Mouse (Mus musculus) forebrain, embryonic 13.5 days (tissue): Measurements from ENCODE around the gene Sin3b. TPM values are rescaled to one million over a fixed set of nuclear protein-coding genes. Genes with fewer than 3 reads are reported as not detected.

ENCODE experiments used
- microRNA-seq: library from miRNA; unstranded; fragments of <30 nt; microRNA quantifications from one replicate; pipeline ENCODE4, GENCODE M21; 2016
- polyA plus RNA-seq: library from polyadenylated mRNA; unstranded; fragments of >200 nt; fragmentation: Nextera tagmentation; extraction: Ambion mirVana; gene quantifications from 2 replicates; pipeline ENCODE4 v1.2.1, GENCODE M21; 2015

Gene Sin3b
- polyA plus RNA-seq, 1 experiment from 2014 or later, result 185 TPM

Small RNA genes within 50 kb of the gene (microRNA-seq; reads per million reads assigned to microRNA genes)
- gene Gm26237, result not detected

Other genes with a start within 250 kb of the Sin3b start
- gene Cherp, start 248.1 kb upstream of the Sin3b start, polyA plus RNA-seq, result 48.4 and 55.7 TPM in 2 replicates
- gene Slc35e1, start 230.7 kb upstream of the Sin3b start, polyA plus RNA-seq, result 6.4 and 8.8 TPM in 2 replicates
- 15.5 and 19.4 TPM in 2 replicates for gene Med26, start 175.0 kb upstream of the Sin3b start, polyA plus RNA-seq
- gene Smim7, start 152.2 kb upstream of the Sin3b start, polyA plus RNA-seq, result 123 and 126 TPM in 2 replicates
- gene Tmem38a, start 151.2 kb upstream of the Sin3b start, polyA plus RNA-seq, result 13.3 and 13.5 TPM in 2 replicates
- gene Nwd1, start 76.6 kb upstream of the Sin3b start, polyA plus RNA-seq, result 0.68 and 0.97 TPM in 2 replicates
- 0.57 and 0.87 TPM in 2 replicates for gene F2rl3, start 38.6 kb downstream of the Sin3b start, polyA plus RNA-seq